Mouse (Mus musculus) thymus, postnatal 4 days (tissue): ENCODE data around the gene Onecut3.
A peak's percentile ranks its signal among the peaks of the same experiment; 100 is the strongest.

Experiments
- DNase-seq: peaks from one replicate; pipeline ENCODE4 v3.0.0; 2021

Gene Onecut3

DNA sequence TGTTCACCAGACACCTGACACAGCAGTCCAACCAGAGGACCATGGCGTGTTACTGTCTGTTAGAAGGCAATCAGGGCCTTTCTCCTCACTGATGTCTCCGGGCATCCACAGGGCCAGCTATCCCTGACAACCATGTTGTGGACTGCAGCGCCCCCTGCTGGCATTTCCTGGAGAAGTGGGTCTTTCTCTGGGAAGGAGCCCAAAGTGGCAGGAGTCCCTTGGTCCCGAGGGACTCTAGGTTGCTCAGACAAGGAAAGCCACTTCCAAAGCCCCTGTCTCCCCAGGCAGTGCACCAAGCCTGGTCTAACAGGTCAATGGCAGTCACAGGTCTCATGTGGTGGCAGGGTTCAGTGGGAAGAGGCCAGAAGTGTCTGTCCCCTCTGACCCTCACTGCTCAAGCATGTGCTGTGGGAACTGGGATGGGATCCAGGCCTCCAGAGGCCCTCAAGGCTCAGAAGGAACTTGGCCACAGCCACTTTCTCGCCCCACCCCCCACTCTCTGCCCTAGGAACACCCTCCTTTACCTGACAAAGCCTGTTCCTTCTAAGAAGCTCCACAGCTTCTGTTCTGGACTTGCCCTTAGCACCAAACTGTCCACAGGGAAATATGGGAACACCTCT is 62.8 kb downstream of the Onecut3 start:
- DNase-seq: peak; percentile 88

DNA sequence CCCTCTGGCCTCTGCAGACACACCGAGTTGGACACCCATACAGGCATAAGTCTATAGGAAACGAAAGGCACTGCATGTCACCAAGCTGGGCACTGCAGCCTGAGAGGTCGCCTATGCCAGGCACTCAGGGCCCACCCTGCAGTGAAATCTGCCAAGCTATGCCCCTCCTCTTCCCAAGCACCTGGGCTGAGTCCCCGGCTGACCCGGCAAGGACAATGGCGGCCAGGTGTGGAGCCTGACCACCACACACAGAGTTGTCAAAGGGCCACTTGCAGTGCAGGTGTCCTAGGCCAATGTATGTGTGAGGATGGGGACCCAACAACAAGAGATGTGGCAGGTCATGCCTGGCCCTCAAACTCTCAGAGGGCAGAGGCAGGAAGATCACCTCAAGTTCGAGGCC is 64.8 kb downstream of the Onecut3 start:
- no peak for DNase-seq

GRCm38 (mm10) chr10:80560621-80561020 is 66.0 kb downstream of the Onecut3 start:
- no peak for DNase-seq

DNA sequence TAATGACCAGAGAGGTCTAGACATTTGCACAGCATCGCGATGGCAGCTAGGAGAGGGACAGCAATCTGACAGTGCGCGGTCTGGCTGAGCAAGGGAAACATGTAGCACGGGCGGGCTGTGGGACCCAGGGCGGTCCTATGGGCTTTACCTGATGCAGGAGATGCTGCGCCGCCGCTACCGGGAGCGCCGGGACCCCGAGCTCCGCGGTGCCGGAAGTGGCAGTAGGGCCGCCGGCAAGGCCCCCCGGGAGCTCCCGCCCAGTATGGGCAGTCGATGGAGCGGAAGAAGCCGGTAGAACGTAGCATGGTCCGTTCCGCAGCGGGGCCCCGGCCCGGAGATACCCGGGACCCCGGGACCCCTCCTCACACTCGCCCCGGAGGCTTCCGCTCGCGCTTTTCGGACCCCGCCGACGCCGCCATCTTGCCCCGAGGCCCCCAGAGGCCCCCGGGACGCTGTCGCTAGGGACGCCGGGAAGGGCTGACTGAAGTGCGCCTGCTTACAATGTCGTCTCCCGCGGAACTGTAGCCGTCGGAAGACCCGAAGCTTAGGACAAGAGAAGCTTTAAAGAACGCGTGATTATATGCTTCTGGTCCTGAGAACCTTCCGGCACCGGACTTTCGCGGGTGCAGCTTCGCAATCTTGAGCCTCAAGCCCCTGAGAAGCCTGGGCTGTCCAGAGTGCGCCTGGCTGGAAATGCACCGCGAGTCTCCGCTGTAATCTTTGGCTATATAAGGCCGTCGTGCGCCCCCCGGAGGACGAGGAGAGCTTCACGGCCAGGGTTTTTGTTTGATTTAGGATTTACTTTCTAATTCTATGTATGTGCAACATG is 66.7 kb downstream of the Onecut3 start, which contains the start of gene Rexo1:
Rexo1 (minus strand) TSS at position 445 of the 829 bp plus-strand sequence.
- peak; percentile 96 for DNase-seq

- peak; percentile 96 for DNase-seq
Measured at GRCm38 (mm10) chr10:80566375-80567092, 71.9 kb downstream of the Onecut3 start.
